Mouse (Mus musculus): ENCODE measurements around the gene Gm13199.

Gene Gm13199

GRCm38 (mm10) chr2:5822449-5822848, 40.3 kb downstream of the Gm13199 start:
- no peak for DNase-seq (ENCODE audit: low read depth, low spot score)

DNA sequence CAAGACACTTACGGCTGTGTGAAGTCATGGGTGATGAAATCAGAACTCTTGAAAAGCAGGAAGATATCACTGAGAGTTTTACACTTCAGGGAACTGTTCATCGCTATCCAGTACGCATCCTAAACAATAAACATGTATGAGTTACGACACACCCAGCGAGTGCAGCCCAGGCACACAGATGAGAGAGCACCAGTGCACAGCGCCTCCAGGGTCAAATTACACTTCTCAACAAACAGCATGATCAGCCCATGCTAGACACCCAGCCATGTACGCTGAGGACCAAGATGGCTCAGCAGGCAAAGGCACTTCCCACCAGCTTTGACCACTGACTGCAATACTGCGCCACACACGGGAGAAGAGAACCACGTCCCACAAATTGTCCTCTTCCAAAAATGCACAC, 41.5 kb downstream of the Gm13199 start:
- DNase-seq (ENCODE audit: low read depth, low spot score), result no peak

All from c-Kit-negative CD71-positive TER-119-positive erythroid progenitor cells, embryonic 14.5 days (primary cell).